Mouse (Mus musculus): ENCODE measurements around the gene Cnot10. TPM values are rescaled to one million over a fixed set of nuclear protein-coding genes. Genes with fewer than 3 reads are reported as not detected.

The Cnot10 gene
- 70.4 and 82.1 TPM in 2 replicates for polyA plus RNA-seq (2012; rRNA removed)

GRCm38 (mm10) chr9:114639839-114640646, at the start of gene Cnot10:
Cnot10 (minus strand) TSS chr9:114640184.

GRCm38 (mm10) chr9:114688252-114688952, 48.4 kb upstream of the Cnot10 start, which contains the start of gene Dync1li1:
Dync1li1 (plus strand) TSS chr9:114688790.

GRCm38 (mm10) chr9:114563761-114564606, 76.0 kb downstream of the Cnot10 start, which contains the start of gene Trim71:
Trim71 (minus strand) TSS chr9:114564369.

Other genes with a start within 250 kb of the Cnot10 start
- 37.2 and 57.9 TPM in 2 replicates for gene Crtap, start 249.5 kb downstream of the Cnot10 start, polyA plus RNA-seq (2012; rRNA removed)
- gene Glb1, start 239.1 kb downstream of the Cnot10 start, polyA plus RNA-seq (2012; rRNA removed), result 11.8 and 17.5 TPM in 2 replicates
- gene Tmppe, start 239.1 kb downstream of the Cnot10 start, polyA plus RNA-seq (2012; rRNA removed), result 3.9 and 4.2 TPM in 2 replicates
- gene Ccr4, start 135.3 kb downstream of the Cnot10 start, polyA plus RNA-seq (2012; rRNA removed), result 0.05 and 0.07 TPM in 2 replicates
- gene C130032M10Rik, start 124.5 kb downstream of the Cnot10 start, polyA plus RNA-seq (2012; rRNA removed), result 0.12 TPM in 1 of 2 replicates, not detected in the other
- gene Trim71, start 75.8 kb downstream of the Cnot10 start, polyA plus RNA-seq (2012; rRNA removed), result 2.8 and 2.9 TPM in 2 replicates
- gene Dync1li1, start 48.6 kb upstream of the Cnot10 start, polyA plus RNA-seq (2012; rRNA removed), result 57.8 and 58.4 TPM in 2 replicates
- gene Cmtm6, start 90.9 kb upstream of the Cnot10 start, polyA plus RNA-seq (2012; rRNA removed), result 15.9 and 20.5 TPM in 2 replicates
- 27.4 and 53.7 TPM in 2 replicates for gene Cmtm7, start 141.7 kb upstream of the Cnot10 start, polyA plus RNA-seq (2012; rRNA removed)
- gene Cmtm8, start 204.0 kb upstream of the Cnot10 start, polyA plus RNA-seq (2012; rRNA removed), result 12.0 and 12.4 TPM in 2 replicates

All from central nervous system, embryonic 11.5 days (tissue).